Mouse (Mus musculus) forelimb bud, embryonic 11.5 days (tissue): ENCODE results near the gene Pla2g10.
"Not testable (repeated sequence)": the region's sequence is repeated elsewhere in the genome, so short reads cannot be mapped to it uniquely, and the experiment has no call there.

Experiments used
- DNase-seq: peaks from one replicate; pipeline ENCODE4 v3.0.0-alpha.2; 2012; ENCODE audit warnings: low read depth, low spot score

Pla2g10 gene

GRCm38 (mm10) chr16:13729428-13729827, 1.4 kb downstream of the Pla2g10 start:
- no peak for DNase-seq

GRCm38 (mm10) chr16:13727811-13728335, 2.9 kb downstream of the Pla2g10 start:
- DNase-seq: no peak

- no peak for DNase-seq
Measured at GRCm38 (mm10) chr16:13722937-13723336, 7.8 kb downstream of the Pla2g10 start.

GRCm38 (mm10) chr16:13716821-13717553, 13.8 kb downstream of the Pla2g10 start:
- no peak for DNase-seq

GRCm38 (mm10) chr16:13714910-13715309, 15.9 kb downstream of the Pla2g10 start:
- no peak for DNase-seq

- no peak for DNase-seq
Measured at GRCm38 (mm10) chr16:13704676-13705075, 26.1 kb downstream of the Pla2g10 start.

GRCm38 (mm10) chr16:13702184-13702583, 28.6 kb downstream of the Pla2g10 start:
- no peak for DNase-seq

- DNase-seq: no peak
Measured at GRCm38 (mm10) chr16:13698998-13699397, 31.8 kb downstream of the Pla2g10 start.

- no peak for DNase-seq
Measured at GRCm38 (mm10) chr16:13678601-13679319, 52.0 kb downstream of the Pla2g10 start.

GRCm38 (mm10) chr16:13674511-13674910, 56.3 kb downstream of the Pla2g10 start:
- DNase-seq: no peak

- no peak for DNase-seq
Measured at GRCm38 (mm10) chr16:13673114-13673513, 57.7 kb downstream of the Pla2g10 start.

GRCm38 (mm10) chr16:13672386-13672898, 58.3 kb downstream of the Pla2g10 start:
- DNase-seq: peak; percentile 63

- peak; percentile 94 for DNase-seq
Measured at GRCm38 (mm10) chr16:13671685-13672385, 58.9 kb downstream of the Pla2g10 start, which contains the start of the genes Bfar and 3110001I22Rik. Bfar (plus strand) TSS chr16:13671858. 3110001I22Rik (plus strand) TSS chr16:13671929.

GRCm38 (mm10) chr16:13670896-13671295, 59.9 kb downstream of the Pla2g10 start:
- not testable (repeated sequence) for DNase-seq

GRCm38 (mm10) chr16:13669282-13669681, 61.5 kb downstream of the Pla2g10 start:
- DNase-seq: no peak

GRCm38 (mm10) chr16:13668402-13669108, 62.2 kb downstream of the Pla2g10 start:
- DNase-seq: no peak

GRCm38 (mm10) chr16:13667878-13668343, 62.9 kb downstream of the Pla2g10 start, which contains the start of gene Parn:
Parn (minus strand) TSS chr16:13668170.
- DNase-seq: peak; percentile 93
